Mouse (Mus musculus) urinary bladder, postnatal 25 days (tissue): ENCODE results near the gene Ldoc1.

Experiments
- DNase-seq: peaks from one replicate; pipeline ENCODE4 v3.0.0; 2022; ENCODE audit warnings: low spot score

Gene Ldoc1

DNA sequence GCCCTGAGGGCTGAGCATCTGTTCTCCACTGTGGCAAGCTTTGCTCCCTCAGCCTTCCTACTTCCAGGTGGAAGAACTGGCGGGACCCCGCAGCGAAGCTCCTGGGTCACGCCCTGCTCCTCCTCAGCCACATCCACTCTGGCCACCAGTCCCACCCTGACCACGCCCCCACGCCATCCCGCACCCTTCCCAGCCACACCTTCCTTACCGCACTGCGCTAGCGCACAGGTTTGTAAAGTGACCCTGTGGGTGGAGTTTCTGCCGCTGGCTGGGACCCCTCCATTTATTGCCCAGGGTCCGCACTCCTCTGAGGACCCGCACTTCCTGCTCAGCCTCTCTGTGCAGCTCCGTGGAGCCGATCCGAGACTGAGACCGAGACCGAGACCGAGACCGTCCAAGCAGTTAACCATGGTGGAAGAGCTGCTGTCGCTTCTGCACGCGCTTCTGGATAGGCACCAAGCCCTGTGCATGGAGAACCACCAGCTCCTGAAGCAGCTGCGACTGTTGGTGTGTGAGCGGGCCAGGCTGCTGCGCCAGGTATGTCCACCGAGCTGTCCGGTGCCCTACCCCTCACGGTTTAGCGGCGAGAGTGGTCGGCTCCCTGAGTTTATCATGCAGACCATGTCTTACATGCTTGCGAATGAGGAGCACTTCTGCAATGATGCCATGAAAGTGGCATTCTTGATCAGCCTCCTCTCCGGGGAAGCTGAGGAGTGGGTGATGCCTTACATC lies at the start of gene Ldoc1:
Gene Ldoc1 (plus strand): TSS at position 196 of the 732 bp plus-strand sequence.
- no peak for DNase-seq

DNA sequence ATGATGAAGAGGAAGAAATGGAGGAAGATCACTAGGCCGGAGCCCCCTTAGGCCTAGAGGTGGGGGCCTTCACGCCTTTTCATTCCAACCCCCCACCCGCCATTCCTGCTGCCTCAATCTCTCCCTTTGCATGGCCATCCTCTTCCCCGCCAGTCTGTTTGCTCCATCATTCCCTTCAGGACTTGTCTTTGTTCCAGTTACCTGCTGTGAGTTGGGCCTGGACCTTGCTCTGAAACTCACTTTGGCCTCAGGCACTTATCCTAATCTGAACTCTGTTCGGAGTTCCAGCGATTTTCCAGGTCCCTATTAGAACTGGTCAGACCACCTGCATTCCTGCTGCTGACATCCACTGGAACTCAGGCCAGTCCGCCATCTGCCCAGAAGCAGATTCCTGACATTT lies 834 bp downstream of the Ldoc1 start:
- DNase-seq, result no peak

- DNase-seq, result no peak
Measured at GRCm38 (mm10) chrX:61722281-61723028, 13.2 kb downstream of the Ldoc1 start.

GRCm38 (mm10) chrX:61723029-61723980 lies 14.0 kb downstream of the Ldoc1 start:
- no peak for DNase-seq

GRCm38 (mm10) chrX:61727516-61728310 lies 18.4 kb downstream of the Ldoc1 start:
- no peak for DNase-seq
